Mouse (Mus musculus) adrenal gland, postnatal 4 days (tissue): ENCODE measurements around the gene Pkd1. TPM values are rescaled to one million over a fixed set of nuclear protein-coding genes. Genes with fewer than 3 reads are reported as not detected.

Experiments
- DNase-seq, 2 experiments: peaks; one replicate each; pipeline ENCODE4 v3.0.0; 2021 to 2022; ENCODE audit warnings: low spot score in 2 of 2, mixed read lengths in 2 of 2
- microRNA-seq: library from miRNA; unstranded; fragments of <30 nt; microRNA quantifications from one replicate; pipeline ENCODE4 v1.2.0, GENCODE M21; 2021
- total RNA-seq, 2 experiments: library from RNA; stranded (reverse); gene quantifications; 2 replicates each; pipeline ENCODE4 v1.2.3; 2021

Gene Pkd1
- total RNA-seq, 2 experiments from 2014 or later, result 67.8 to 70.9 TPM

GRCm38 (mm10) chr17:24642791-24643343 lies 93.2 kb downstream of the Pkd1 start:
- DNase-seq, result no peak

- DNase-seq, result no peak
Observed at GRCm38 (mm10) chr17:24644030-24644715, 94.5 kb downstream of the Pkd1 start.

GRCm38 (mm10) chr17:24644875-24645721 lies 95.5 kb downstream of the Pkd1 start:
- no peak for DNase-seq

GRCm38 (mm10) chr17:24645916-24646315 lies 96.3 kb downstream of the Pkd1 start:
- no peak for DNase-seq

Small RNA genes lying within 50 kb of the gene (microRNA-seq; reads per million reads assigned to microRNA genes)
- 1.1 reads per million for gene Gm24589

Other genes with a start within 250 kb of the Pkd1 start
- under 1 TPM in 1 of 2 experiments, not detected in 1; 0.11 TPM for gene Abca17, start 198.8 kb upstream of the Pkd1 start, total RNA-seq
- 10 to 100 TPM; 27.2 to 38.5 TPM for gene Abca3, start 197.9 kb upstream of the Pkd1 start, total RNA-seq
- 100 to 1,000 TPM; 122 to 133 TPM for gene Rnps1, start 135.3 kb upstream of the Pkd1 start, total RNA-seq
- 100 to 1,000 TPM; 165 to 199 TPM for gene Eci1, start 123.2 kb upstream of the Pkd1 start, total RNA-seq
- gene Dnase1l2, start 106.7 kb upstream of the Pkd1 start, total RNA-seq, result 1 to 10 TPM; 3.1 to 3.4 TPM
- gene E4f1, start 79.5 kb upstream of the Pkd1 start, total RNA-seq, result 10 to 100 TPM; 31.8 to 35.1 TPM
- 10 to 100 TPM; 44.6 to 46.4 TPM for gene Pgp, start 79.4 kb upstream of the Pkd1 start, total RNA-seq
- gene Bricd5, start 76.0 kb upstream of the Pkd1 start, total RNA-seq, result under 1 TPM; 0.50 to 0.93 TPM
- 10 to 100 TPM; 28.0 to 30.0 TPM for gene Mlst8, start 70.8 kb upstream of the Pkd1 start, total RNA-seq
- 10 to 100 TPM; 62.4 to 65.2 TPM for gene Caskin1, start 61.2 kb upstream of the Pkd1 start, total RNA-seq
- 100 to 1,000 TPM; 137 to 149 TPM for gene Traf7, start 21.9 kb upstream of the Pkd1 start, total RNA-seq
- 1 to 10 TPM; 1.1 to 1.9 TPM for gene Rab26, start 15.6 kb upstream of the Pkd1 start, total RNA-seq
- 100 to 1,000 TPM; 110 to 119 TPM for gene Tsc2, start 82.8 kb downstream of the Pkd1 start, total RNA-seq
- gene Nthl1, start 82.8 kb downstream of the Pkd1 start, total RNA-seq, result 10 to 100 TPM; 13.3 to 13.8 TPM
- gene Slc9a3r2, start 100.5 kb downstream of the Pkd1 start, total RNA-seq, result 10 to 100 TPM; 62.2 to 64.2 TPM
- not detected for gene Npw, start 108.6 kb downstream of the Pkd1 start, total RNA-seq
- 10 to 100 TPM; 47.5 to 48.9 TPM for gene Zfp598, start 119.9 kb downstream of the Pkd1 start, total RNA-seq
- gene Syngr3, start 140.1 kb downstream of the Pkd1 start, total RNA-seq, result 1 to 10 TPM; 6.1 to 9.4 TPM
- 10 to 100 TPM; 28.4 to 28.8 TPM for gene Gfer, start 146.3 kb downstream of the Pkd1 start, total RNA-seq
- 1 to 10 TPM; 6.2 to 8.5 TPM for gene Noxo1, start 146.4 kb downstream of the Pkd1 start, total RNA-seq
- 10 to 100 TPM; 37.8 to 40.9 TPM for gene Tbl3, start 157.8 kb downstream of the Pkd1 start, total RNA-seq
- not detected for gene Rnf151, start 168.2 kb downstream of the Pkd1 start, total RNA-seq
- 100 to 1,000 TPM; 867 to 881 TPM for gene Rps2, start 168.3 kb downstream of the Pkd1 start, total RNA-seq
- 100 to 1,000 TPM; 210 to 213 TPM for gene Ndufb10, start 174.6 kb downstream of the Pkd1 start, total RNA-seq
- gene Rpl3l, start 178.0 kb downstream of the Pkd1 start, total RNA-seq, result 1 to 10 TPM; 5.9 to 6.9 TPM
- gene Msrb1, start 186.8 kb downstream of the Pkd1 start, total RNA-seq, result 10 to 100 TPM; 62.0 to 74.6 TPM
- 1 to 10 TPM; 3.2 to 4.2 TPM for gene Hs3st6, start 203.2 kb downstream of the Pkd1 start, total RNA-seq